Comparison of ENCODE assay signal across 13 mouse cellular contexts in the genomic region with DNA sequence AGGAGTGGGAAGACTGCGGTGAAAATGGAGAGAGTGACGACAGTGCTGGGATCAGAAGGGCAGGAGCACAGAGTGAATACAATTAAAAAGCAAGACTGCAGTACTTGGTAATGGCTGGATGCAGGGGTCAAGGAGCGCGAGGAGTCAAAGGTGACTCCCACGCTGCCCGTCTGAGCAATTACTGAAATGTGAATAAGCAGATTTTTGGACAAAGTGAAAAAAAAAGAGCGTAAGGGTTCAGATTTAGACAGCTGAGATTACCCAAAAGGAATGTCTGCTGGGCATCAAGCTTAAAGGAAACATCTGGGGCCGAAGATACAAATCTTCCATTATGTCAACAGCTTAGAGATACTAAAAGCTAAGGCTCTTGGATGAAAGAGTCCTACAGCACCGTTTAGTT. TPM values are rescaled to one million over a fixed set of nuclear protein-coding genes. Genes with fewer than 3 reads are reported as not detected.
DNase-seq lines count a peak whose midpoint lies in the region; ATAC-seq and TF ChIP-seq lines count a peak whose summit lies in the region.
"Had no signal": no experiment of that assay in that cellular context is flagged by ENCODE, and none has a peak within 500 bp of the region (broad histone marks: within the 10 kb centered on the region; RNA-seq: fewer than 3 reads in every experiment).

No protein-coding gene starts in this region.

- WGBS in midbrain, embryonic 10.5 days: 50% methylated on average over 9 of the region's 9 CpGs
- 73% methylated on average over 9 of the region's 9 CpGs for WGBS in midbrain, embryonic 15.5 days
- 26% methylated on average over 9 of the region's 9 CpGs for WGBS in kidney, embryonic 14.5 days
- WGBS in forebrain, embryonic 11.5 days: 72% methylated on average over 9 of the region's 9 CpGs
- WGBS in thymus, adult 2 months: 76% methylated on average over 9 of the region's 9 CpGs

- H3K4me1 ChIP-seq in midbrain, embryonic 10.5 days: peaks cover 37% of the 10 kb centered on the region
- peaks cover 13% of the 10 kb centered on the region for H3K4me1 ChIP-seq in midbrain, embryonic 15.5 days
- peaks cover 17% of the 10 kb centered on the region for H3K4me1 ChIP-seq in kidney, embryonic 14.5 days (ENCODE audit: control insufficient read depth, insufficient read depth, low read length)
- no peaks in the 10 kb centered on the region; the same call in 1 of the 2 replicates for H3K4me1 ChIP-seq in forebrain, embryonic 11.5 days (replicated peaks; ENCODE audit: control insufficient read depth, insufficient read depth, low read length)
- no peaks in the 10 kb centered on the region for H3K4me1 ChIP-seq in thymus, adult 2 months (replicated peaks; ENCODE audit: control insufficient read depth, insufficient read depth, low read length)
- H3K4me1 ChIP-seq: liver, embryonic 15.5 days had no signal

- H3K27ac ChIP-seq in midbrain, embryonic 10.5 days (replicated peaks): 0 out of 2 replicates have a peak overlapping the region, but pooled peaks have one; percentile 42
- no peak overlapping the region for H3K27ac ChIP-seq in midbrain, embryonic 15.5 days
- no peak overlapping the region for H3K27ac ChIP-seq in kidney, embryonic 14.5 days (ENCODE audit: low read depth, low read length)
- H3K27ac ChIP-seq in forebrain, embryonic 11.5 days (ENCODE audit: low read depth, low read length): no peak overlapping the region
- H3K27ac ChIP-seq in thymus, adult 2 months (ENCODE audit: control insufficient read depth, insufficient read depth, low read length): no peak overlapping the region
- H3K27ac ChIP-seq: limb, embryonic 10.5 days; liver, embryonic 15.5 days; midbrain, embryonic 12.5 days had no signal

- H3K36me3 ChIP-seq in midbrain, embryonic 10.5 days: peaks cover 57% of the 10 kb centered on the region
- no peaks in the 10 kb centered on the region for H3K36me3 ChIP-seq in midbrain, embryonic 15.5 days (replicated peaks)
- H3K36me3 ChIP-seq in kidney, embryonic 14.5 days (ENCODE audit: control insufficient read depth, insufficient read depth, low read length): peaks cover 12% of the 10 kb centered on the region; the same call in 1 of the 2 replicates
- peaks cover 3% of the 10 kb centered on the region; the same call in 1 of the 2 replicates for H3K36me3 ChIP-seq in forebrain, embryonic 11.5 days (ENCODE audit: control insufficient read depth, insufficient read depth, low read length)
- no peaks in the 10 kb centered on the region for H3K36me3 ChIP-seq in thymus, adult 2 months (ENCODE audit: control insufficient read depth, insufficient read depth, low read length)

- no peak overlapping the region for H3K9ac ChIP-seq in midbrain, embryonic 15.5 days
- H3K9ac ChIP-seq in kidney, embryonic 14.5 days (ENCODE audit: low read depth, low read length): no peak overlapping the region
- H3K9ac ChIP-seq in forebrain, embryonic 11.5 days (ENCODE audit: low read length): no peak overlapping the region
- H3K9ac ChIP-seq: liver, embryonic 15.5 days; midbrain, embryonic 12.5 days had no signal

- no peaks in the 10 kb centered on the region for H3K27me3 ChIP-seq in midbrain, embryonic 10.5 days (ENCODE audit: low read depth, poor library complexity, severe bottlenecking)
- H3K27me3 ChIP-seq in midbrain, embryonic 15.5 days (replicated peaks): no peaks in the 10 kb centered on the region
- no peaks in the 10 kb centered on the region for H3K27me3 ChIP-seq in kidney, embryonic 14.5 days (ENCODE audit: control insufficient read depth, insufficient read depth, low read length)
- H3K27me3 ChIP-seq in forebrain, embryonic 11.5 days (ENCODE audit: control insufficient read depth, insufficient read depth, low read length): no peaks in the 10 kb centered on the region
- H3K27me3 ChIP-seq in thymus, adult 2 months (ENCODE audit: control insufficient read depth, insufficient read depth, low read length): no peaks in the 10 kb centered on the region
- H3K27me3 ChIP-seq: liver, embryonic 15.5 days; midbrain, embryonic 12.5 days had no signal

- H3K4me2 ChIP-seq in midbrain, embryonic 15.5 days: no peak overlapping the region
- H3K4me2 ChIP-seq in kidney, embryonic 14.5 days (replicated peaks; ENCODE audit: low read depth, low read length): no peak overlapping the region
- no peak overlapping the region for H3K4me2 ChIP-seq in forebrain, embryonic 11.5 days (ENCODE audit: low read depth, low read length, severe bottlenecking)
- H3K4me2 ChIP-seq: liver, embryonic 15.5 days; midbrain, embryonic 12.5 days had no signal

- no peak for TF ChIP-seq POLR2A in thymus, adult 2 months (IDR thresholded peaks at IDR 0.05; ENCODE audit: control insufficient read depth, extremely low read depth, insufficient read depth, low read length, poor library complexity)

- no peak overlapping the region for H3K4me3 ChIP-seq in midbrain, embryonic 10.5 days
- H3K4me3 ChIP-seq in midbrain, embryonic 15.5 days: no peak overlapping the region
- no peak overlapping the region for H3K4me3 ChIP-seq in kidney, embryonic 14.5 days (ENCODE audit: low read length)
- H3K4me3 ChIP-seq in forebrain, embryonic 11.5 days (ENCODE audit: low read depth, low read length): no peak overlapping the region
- no peak overlapping the region for H3K4me3 ChIP-seq in thymus, adult 2 months (ENCODE audit: control insufficient read depth, insufficient read depth, low read length)
- H3K4me3 ChIP-seq: limb, embryonic 10.5 days; liver, embryonic 15.5 days; midbrain, embryonic 12.5 days had no signal

- no peaks in the 10 kb centered on the region for H3K9me3 ChIP-seq in midbrain, embryonic 10.5 days (replicated peaks)
- H3K9me3 ChIP-seq in midbrain, embryonic 15.5 days: no peaks in the 10 kb centered on the region
- H3K9me3 ChIP-seq in kidney, embryonic 14.5 days (ENCODE audit: control insufficient read depth, low read length): no peaks in the 10 kb centered on the region
- H3K9me3 ChIP-seq in forebrain, embryonic 11.5 days (ENCODE audit: control insufficient read depth, low read length): no peaks in the 10 kb centered on the region
- H3K9me3 ChIP-seq: limb, embryonic 10.5 days; liver, embryonic 15.5 days; midbrain, embryonic 12.5 days had no signal

- no peak for TF ChIP-seq CTCF in thymus, adult 2 months (IDR thresholded peaks at IDR 0.05; ENCODE audit: borderline replicate concordance, control insufficient read depth, extremely low read depth, insufficient read depth, low read length, poor library complexity)

- DNase-seq in midbrain, embryonic 10.5 days (ENCODE audit: low spot score): peak; percentile 27
- DNase-seq in embryo, embryonic 9.5 days (ENCODE audit: extremely low spot score): peak; percentile 49
- DNase-seq in lung, postnatal 14 days: peak; percentile 14
- DNase-seq in right cerebral cortex, postnatal 14 days: no peak
- DNase-seq in forebrain, embryonic 11.5 days (ENCODE audit: low spot score): no peak
- DNase-seq in thymus, adult 2 months: no peak
- DNase-seq: adrenal gland, postnatal 25 days; thymus, adult 18-20 months had no signal

- ATAC-seq in midbrain, embryonic 15.5 days (replicated peaks): no peak
- ATAC-seq in kidney, embryonic 14.5 days (ENCODE audit: low FRiP score, low TSS enrichment): peak; percentile 65; the same call in 1 of the 2 replicates
- ATAC-seq in forebrain, embryonic 11.5 days (replicated peaks; ENCODE audit: low FRiP score): no peak

RNA-seq across cellular contexts. Expression of a gene that starts 53.3 kb away (rescaled TPM):
- polyA plus RNA-seq in midbrain, embryonic 10.5 days (2016; fragmentation: Nextera tagmentation; extraction: Ambion mirVana): 38.1 and 38.7 TPM in 2 replicates
- 15.2 and 17.5 TPM in 2 replicates for polyA plus RNA-seq in midbrain, embryonic 15.5 days (2015; fragmentation: Nextera tagmentation; extraction: Ambion mirVana)
- polyA plus RNA-seq in kidney, embryonic 14.5 days (2014; fragmentation: Nextera tagmentation; extraction: Ambion mirVana): 41.7 and 65.8 TPM in 2 replicates
- 56.0 and 60.4 TPM in 2 replicates for polyA plus RNA-seq in forebrain, embryonic 11.5 days (2014; fragmentation: Nextera tagmentation; extraction: Ambion mirVana)
- polyA plus RNA-seq in thymus, adult 2 months (2012; rRNA removed): 2.0 and 3.1 TPM in 2 replicates

Comparison
In these comparisons a context has a peak if more than half of its experiments do, and no peak if none do; other contexts are left out.
1. DNase-seq: peak in midbrain, embryonic 10.5 days (single experiment), embryo, embryonic 9.5 days (single experiment) and lung, postnatal 14 days (single experiment); none in right cerebral cortex, postnatal 14 days (single experiment), forebrain, embryonic 11.5 days (single experiment) and thymus, adult 2 months (single experiment).